Mouse (Mus musculus) spleen, adult 2 months (tissue): ENCODE measurements around the gene Cds2. TPM values are rescaled to one million over a fixed set of nuclear protein-coding genes. Genes with fewer than 3 reads are reported as not detected.
"Not testable (repeated sequence)": the region's sequence is repeated elsewhere in the genome, so short reads cannot be mapped to it uniquely, and the experiment has no call there.

Source experiments
- DNase-seq, 2 experiments: peaks; one replicate each; pipeline versions ENCODE4 v3.0.0 to v3.0.0-alpha.2; 2012 to 2021; ENCODE audit warnings: low spot score in 2 of 2, low read depth in 1 of 2
- H3K27ac ChIP-seq: fragments of 200-500 bp; 2 replicates; pipeline ENCODE4 v1.5.1; 2012; ENCODE audit warnings: low read length, inconsistent platforms; ENCODE audit not compliant: insufficient read depth
- H3K27me3 ChIP-seq: fragments of 200-500 bp; 2 replicates; pipeline ENCODE4 v1.6.1; 2012; ENCODE audit warnings: mild to moderate bottlenecking, moderate library complexity, low read length, inconsistent platforms; ENCODE audit not compliant: control insufficient read depth, insufficient read depth
- H3K36me3 ChIP-seq: fragments of 200-500 bp; 2 replicates; pipeline ENCODE4 v1.6.1; 2012; ENCODE audit warnings: mild to moderate bottlenecking, low read length, inconsistent platforms; ENCODE audit not compliant: control insufficient read depth, insufficient read depth
- H3K4me1 ChIP-seq: fragments of 200-500 bp; 2 replicates; pipeline ENCODE4 v1.6.1; 2011; ENCODE audit warnings: inconsistent platforms; ENCODE audit not compliant: control insufficient read depth, insufficient read depth, insufficient read length
- H3K4me3 ChIP-seq: fragments of 200-500 bp; 2 replicates; pipeline ENCODE4 v1.5.1; 2011; ENCODE audit warnings: mild to moderate bottlenecking, inconsistent platforms; ENCODE audit not compliant: insufficient read depth, insufficient read length; ENCODE audit errors: extremely low read depth
- CTCF ChIP-seq: fragments of 200-500 bp; IDR thresholded peaks from 2 replicates; pipeline ENCODE4 v1.5.1; 2011; ENCODE audit warnings: mild to moderate bottlenecking, inconsistent platforms; ENCODE audit not compliant: insufficient read depth, insufficient read length, insufficient replicate concordance; ENCODE audit errors: extremely low read depth
- POLR2A ChIP-seq: fragments of 200-500 bp; IDR thresholded peaks from 2 replicates; pipeline ENCODE4 v1.6.1; 2011; ENCODE audit warnings: low read depth, low read length, inconsistent platforms
- WGBS: fragments of 180-500 bp; shearing (Covaris S2); methylation state at CpG from one replicate; pipeline ENCODE4 v1.1.7; 2018; 5-methylcytosine and 5-hydroxymethylcytosine counted together
- polyA plus RNA-seq: library from polyadenylated mRNA; depleted of rRNA; stranded (reverse); fragments of >200 nt; gene quantifications from 2 replicates; pipeline ENCODE4 v1.2.3, GENCODE M21; 2012; rRNA removed

The Cds2 gene
- 34.8 and 39.1 TPM in 2 replicates for polyA plus RNA-seq

- TF ChIP-seq POLR2A (peak; percentile 24; the same call in 1 of the 2 replicates), CTCF (peak; percentile 94)
- Histone ChIP-seq H3K36me3 (no peaks in the 10 kb centered on the region), H3K27ac (peak within 1 kb of the TSS; percentile 84), H3K4me1 (peaks cover 14% of the 10 kb centered on the region), H3K27me3 (no peaks in the 10 kb centered on the region), H3K4me3 (peak within 1 kb of the TSS; percentile 87)
- peak; percentile 98 for DNase-seq
- 0% methylated on average over 49 of the region's 49 CpGs for WGBS
These were observed at the start of gene Cds2 for GRCm38 (mm10) chr2:132262879-132263398. Cds2 (plus strand) TSS chr2:132263148.

- WGBS: 57% methylated on average over 11 of the region's 11 CpGs
- H3K27ac ChIP-seq: no peak overlapping the region
- no peaks in the 10 kb centered on the region for H3K36me3 ChIP-seq
- no peak for DNase-seq
- H3K27me3 ChIP-seq: no peaks in the 10 kb centered on the region
- no peaks in the 10 kb centered on the region for H3K4me1 ChIP-seq
- TF ChIP-seq CTCF: no peak
- no peak for TF ChIP-seq POLR2A
- H3K4me3 ChIP-seq: no peak overlapping the region
These were observed 41.3 kb upstream of the Cds2 start for GRCm38 (mm10) chr2:132221611-132222073.

DNA sequence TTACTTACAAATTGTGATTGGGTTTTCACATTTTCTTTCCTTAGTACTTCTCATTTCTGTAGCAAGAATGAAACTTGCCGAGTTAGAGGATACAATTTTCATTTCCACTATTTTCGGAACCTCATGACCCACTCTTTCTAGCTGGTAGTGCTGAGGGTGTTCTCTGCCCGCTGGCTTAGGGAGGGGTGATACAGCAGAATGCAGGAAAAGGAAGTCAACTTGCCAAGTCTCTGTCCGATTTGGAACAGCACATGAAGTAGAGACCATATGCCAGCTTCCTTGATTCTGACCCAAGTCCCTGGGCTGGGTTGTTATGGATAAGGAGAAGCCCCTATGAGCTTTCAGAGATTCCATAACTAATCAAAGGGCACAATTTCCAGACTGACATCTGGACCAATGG lies 38.6 kb upstream of the Cds2 start:
- no peak overlapping the region for H3K27ac ChIP-seq
- no peaks in the 10 kb centered on the region for H3K36me3 ChIP-seq
- H3K27me3 ChIP-seq: no peaks in the 10 kb centered on the region
- TF ChIP-seq POLR2A: no peak
- no peak for TF ChIP-seq CTCF
- no peak overlapping the region for H3K4me3 ChIP-seq
- H3K4me1 ChIP-seq: no peaks in the 10 kb centered on the region
- no peak for DNase-seq
- 66% methylated on average over 4 of the region's 4 CpGs for WGBS

DNA sequence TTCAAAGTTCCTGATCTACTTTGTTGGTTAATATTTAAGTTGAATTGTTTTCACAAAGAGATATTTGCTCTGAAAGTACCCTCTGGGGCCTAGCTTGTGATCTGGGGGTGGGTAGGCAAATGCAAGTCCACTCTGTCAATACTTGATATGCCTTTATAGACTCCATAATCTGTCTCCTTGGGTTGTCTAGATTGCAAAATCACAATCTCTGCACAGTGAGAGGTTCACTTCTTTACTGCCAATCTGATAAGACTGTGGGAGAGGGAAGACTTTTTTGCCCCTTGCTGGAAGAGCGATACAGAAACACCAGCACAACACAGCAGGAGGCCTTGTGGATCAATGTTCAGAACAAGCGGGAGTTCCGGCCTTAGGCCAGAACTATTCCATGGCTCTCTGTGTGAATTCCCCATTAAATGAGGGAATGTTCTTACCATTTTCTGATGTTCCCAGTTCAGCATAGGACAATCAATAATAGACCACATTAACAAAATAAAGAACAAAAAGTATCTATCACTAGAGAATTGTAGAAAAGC lies 30.5 kb upstream of the Cds2 start:
- Histone ChIP-seq H3K27me3 (no peaks in the 10 kb centered on the region), H3K4me1 (no peaks in the 10 kb centered on the region; the same call in 1 of the 2 replicates), H3K27ac (no peak overlapping the region), H3K36me3 (no peaks in the 10 kb centered on the region), H3K4me3 (no peak overlapping the region)
- 95% methylated on average over 3 of the region's 3 CpGs for WGBS
- TF ChIP-seq CTCF (no peak), POLR2A (no peak)
- no peak for DNase-seq

- H3K27ac ChIP-seq: no peak overlapping the region
- WGBS: 88% methylated on average over 16 of the region's 16 CpGs
- no peak for DNase-seq
- no peaks in the 10 kb centered on the region; the same call in 1 of the 2 replicates for H3K4me1 ChIP-seq
- TF ChIP-seq CTCF (no peak), POLR2A (no peak)
- no peaks in the 10 kb centered on the region for H3K27me3 ChIP-seq
- H3K36me3 ChIP-seq: no peaks in the 10 kb centered on the region
- H3K4me3 ChIP-seq: no peak overlapping the region
These were observed 28.8 kb upstream of the Cds2 start for GRCm38 (mm10) chr2:132233985-132234765.

DNA sequence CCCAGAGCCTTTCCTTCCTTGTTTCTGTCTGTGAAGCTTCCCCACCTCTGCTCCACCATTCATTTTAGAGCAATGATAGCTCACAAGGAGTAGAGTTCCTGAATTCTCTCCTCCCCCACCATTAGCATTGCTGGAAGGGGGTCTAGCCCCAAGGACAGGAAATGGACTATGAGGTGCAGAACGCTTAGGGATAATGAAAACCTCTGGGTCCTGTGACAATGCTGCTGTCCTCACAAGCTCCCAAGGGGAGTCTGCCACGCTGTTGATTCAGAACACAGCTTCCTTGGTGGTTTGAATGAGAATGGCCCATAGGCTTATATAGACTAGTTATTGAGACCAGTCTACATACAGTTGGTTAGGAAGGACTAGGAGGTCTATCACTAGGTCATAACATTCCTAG lies 27.7 kb upstream of the Cds2 start:
- H3K27me3 ChIP-seq: no peaks in the 10 kb centered on the region
- no peaks in the 10 kb centered on the region for H3K4me1 ChIP-seq
- H3K4me3 ChIP-seq: no peak overlapping the region
- TF ChIP-seq CTCF (no peak), POLR2A (no peak)
- H3K36me3 ChIP-seq: no peaks in the 10 kb centered on the region
- DNase-seq: no peak
- H3K27ac ChIP-seq: no peak overlapping the region
- WGBS: 68% methylated on average over 2 of the region's 2 CpGs

- Histone ChIP-seq H3K27ac (no peak overlapping the region), H3K27me3 (no peaks in the 10 kb centered on the region), H3K4me3 (no peak overlapping the region), H3K4me1 (no peaks in the 10 kb centered on the region), H3K36me3 (no peaks in the 10 kb centered on the region; the same call in 1 of the 2 replicates)
- DNase-seq: no peak
- 59% methylated on average over 7 of the region's 7 CpGs for WGBS
- TF ChIP-seq POLR2A (no peak), CTCF (no peak)
These were observed 27.0 kb upstream of the Cds2 start for GRCm38 (mm10) chr2:132235975-132236374.

GRCm38 (mm10) chr2:132239434-132239833 lies 23.5 kb upstream of the Cds2 start:
- not testable (repeated sequence) for H3K36me3 ChIP-seq, H3K27me3 ChIP-seq, H3K4me3 ChIP-seq, DNase-seq, H3K27ac ChIP-seq, H3K4me1 ChIP-seq
- 88% methylated on average over 3 of the region's 3 CpGs for WGBS

DNA sequence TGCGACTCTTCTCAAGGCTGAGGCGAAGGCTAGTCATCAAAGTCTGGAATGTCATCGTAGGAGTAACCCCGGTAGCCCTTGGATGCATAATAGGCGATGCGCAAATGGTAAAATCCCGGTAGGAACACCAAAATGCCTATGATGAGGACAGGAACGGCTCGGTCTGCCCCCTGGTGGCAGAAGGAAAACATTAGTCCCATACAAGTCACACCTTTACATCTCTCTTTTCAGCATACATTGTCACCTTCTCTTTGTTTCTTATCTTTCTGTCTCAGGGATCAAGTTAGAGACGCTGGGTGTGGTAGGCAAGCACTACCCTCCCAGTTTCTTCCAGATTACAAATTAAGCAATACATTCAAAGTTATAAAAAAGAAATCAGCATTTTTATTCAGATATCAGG lies 22.5 kb upstream of the Cds2 start:
- WGBS: 63% methylated on average over 10 of the region's 10 CpGs
- H3K27ac ChIP-seq, H3K4me1 ChIP-seq, H3K4me3 ChIP-seq, H3K36me3 ChIP-seq, H3K27me3 ChIP-seq: not testable (repeated sequence)
- DNase-seq: peak in 1 of 2 experiments; percentile 24
